Mouse (Mus musculus): Measurements from ENCODE around the gene Slc25a1. TPM values are rescaled to one million over a fixed set of nuclear protein-coding genes. Genes with fewer than 3 reads are reported as not detected.

Gene Slc25a1
- polyA plus RNA-seq, 1 experiment, result 5.4 TPM

DNA sequence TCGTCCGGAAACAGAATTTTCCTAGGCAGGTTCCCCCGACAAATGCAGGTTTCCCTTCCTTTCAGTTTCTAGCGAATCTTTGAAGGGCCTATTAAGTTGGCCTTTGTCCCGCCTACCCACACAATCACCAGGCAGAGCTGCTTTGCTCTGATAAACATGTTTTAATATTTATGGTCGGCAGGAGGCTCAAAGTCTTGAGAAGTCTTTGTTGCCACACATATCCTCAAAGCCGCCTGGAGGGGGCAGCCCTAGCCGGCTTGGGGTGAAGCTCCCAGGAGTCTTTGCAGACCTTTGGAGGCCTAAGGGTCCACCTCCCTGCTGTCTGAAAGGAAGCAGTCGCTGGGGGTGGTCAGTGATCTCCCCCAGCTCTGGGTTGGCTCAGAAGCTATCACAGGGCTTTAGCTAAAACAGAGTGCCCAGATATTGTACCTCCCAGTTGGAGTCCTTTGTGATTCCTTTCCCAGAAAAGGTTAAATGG lies 647 bp upstream of the Slc25a1 start:
- H3K4me1 ChIP-seq (ENCODE audit: control insufficient read depth), result peaks cover 61% of the 10 kb centered on the region
- no peaks in the 10 kb centered on the region for H3K27me3 ChIP-seq (ENCODE audit: control insufficient read depth)
- no peaks in the 10 kb centered on the region for H3K9me3 ChIP-seq (ENCODE audit: control insufficient read depth, low read length)
- peaks cover 22% of the 10 kb centered on the region for H3K36me3 ChIP-seq (ENCODE audit: control insufficient read depth)
- peak overlapping the region; percentile 86 for H3K4me3 ChIP-seq (replicated peaks)
- TF ChIP-seq GATA1 (IDR thresholded peaks at IDR 0.05; ENCODE audit: low read length) (no peak), TAL1 (IDR thresholded peaks at IDR 0.05; ENCODE audit: low read length) (no peak)

DNA sequence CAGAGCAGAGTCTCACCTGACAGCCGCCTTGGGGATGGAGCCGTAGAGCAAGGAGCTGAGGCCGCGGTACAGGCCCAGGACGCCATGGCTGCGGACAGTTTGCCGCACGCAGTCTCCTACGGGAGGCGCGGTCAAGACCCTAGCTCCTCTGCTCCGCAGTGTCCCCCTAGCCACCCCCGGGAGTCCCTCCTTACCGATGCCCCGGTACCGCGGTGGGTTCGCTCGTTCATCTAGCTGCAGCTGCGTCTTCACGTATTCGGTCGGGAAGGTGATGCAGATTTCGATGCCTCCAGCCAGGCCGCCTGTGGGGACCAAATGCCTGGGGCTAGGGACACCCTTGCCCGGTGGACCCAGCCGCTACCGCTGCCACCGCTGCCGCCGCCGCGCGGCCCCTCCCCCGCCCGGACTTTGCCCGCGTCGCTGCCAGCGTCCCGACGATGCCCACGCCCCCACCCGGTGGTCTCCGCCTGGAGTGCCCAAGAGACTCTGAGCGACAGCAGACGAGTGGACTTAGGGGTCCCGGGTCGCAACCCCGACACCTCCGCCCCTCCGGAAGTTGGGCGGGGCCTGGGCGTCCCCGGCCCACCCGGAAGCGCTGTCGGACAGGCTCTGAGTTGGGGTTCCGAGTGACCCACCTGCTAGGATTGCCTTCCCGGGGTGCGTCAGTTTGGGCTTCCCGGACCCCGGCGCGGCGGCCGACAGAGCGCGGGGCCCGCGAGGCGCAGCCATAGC lies 502 bp downstream of the Slc25a1 start:
- Histone ChIP-seq H3K4me1 (ENCODE audit: control insufficient read depth) (peaks cover 65% of the 10 kb centered on the region), H3K9me3 (ENCODE audit: control insufficient read depth, low read length) (no peaks in the 10 kb centered on the region), H3K36me3 (ENCODE audit: control insufficient read depth) (peaks cover 22% of the 10 kb centered on the region), H3K27me3 (ENCODE audit: control insufficient read depth) (no peaks in the 10 kb centered on the region), H3K4me3 (replicated peaks) (peak overlapping the region; percentile 86)
- no peak for TF ChIP-seq GATA1 (IDR thresholded peaks at IDR 0.05; ENCODE audit: low read length)

DNA sequence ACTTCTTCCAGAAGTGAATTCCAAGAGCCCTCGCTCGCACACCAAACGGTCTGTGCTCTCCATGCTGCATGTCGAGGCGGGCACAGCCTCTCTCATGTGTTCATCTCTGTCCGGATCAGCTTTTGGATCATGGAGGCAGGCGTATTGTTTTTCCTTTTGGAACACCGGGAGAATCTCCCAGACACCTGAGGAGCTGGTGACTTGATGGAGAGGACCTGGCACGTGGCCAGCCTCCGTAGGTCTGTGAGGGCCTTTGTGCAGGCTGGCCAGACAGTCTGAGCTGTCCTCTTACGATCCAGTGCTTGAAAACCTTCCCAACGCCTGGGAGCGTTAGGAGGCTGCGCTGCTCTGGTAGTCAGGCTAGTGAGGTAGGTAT lies 5.9 kb downstream of the Slc25a1 start:
- peaks cover 22% of the 10 kb centered on the region for H3K36me3 ChIP-seq (ENCODE audit: control insufficient read depth)
- peaks cover 55% of the 10 kb centered on the region for H3K4me1 ChIP-seq (ENCODE audit: control insufficient read depth)
- peak overlapping the region; percentile 90 for H3K4me3 ChIP-seq (replicated peaks)
- peaks cover 25% of the 10 kb centered on the region for H3K27me3 ChIP-seq (ENCODE audit: control insufficient read depth)
- no peaks in the 10 kb centered on the region for H3K9me3 ChIP-seq (ENCODE audit: control insufficient read depth, low read length)
- TF ChIP-seq TAL1 (IDR thresholded peaks at IDR 0.05; ENCODE audit: low read length) (no peak), GATA1 (IDR thresholded peaks at IDR 0.05; ENCODE audit: low read length) (no peak)

DNA sequence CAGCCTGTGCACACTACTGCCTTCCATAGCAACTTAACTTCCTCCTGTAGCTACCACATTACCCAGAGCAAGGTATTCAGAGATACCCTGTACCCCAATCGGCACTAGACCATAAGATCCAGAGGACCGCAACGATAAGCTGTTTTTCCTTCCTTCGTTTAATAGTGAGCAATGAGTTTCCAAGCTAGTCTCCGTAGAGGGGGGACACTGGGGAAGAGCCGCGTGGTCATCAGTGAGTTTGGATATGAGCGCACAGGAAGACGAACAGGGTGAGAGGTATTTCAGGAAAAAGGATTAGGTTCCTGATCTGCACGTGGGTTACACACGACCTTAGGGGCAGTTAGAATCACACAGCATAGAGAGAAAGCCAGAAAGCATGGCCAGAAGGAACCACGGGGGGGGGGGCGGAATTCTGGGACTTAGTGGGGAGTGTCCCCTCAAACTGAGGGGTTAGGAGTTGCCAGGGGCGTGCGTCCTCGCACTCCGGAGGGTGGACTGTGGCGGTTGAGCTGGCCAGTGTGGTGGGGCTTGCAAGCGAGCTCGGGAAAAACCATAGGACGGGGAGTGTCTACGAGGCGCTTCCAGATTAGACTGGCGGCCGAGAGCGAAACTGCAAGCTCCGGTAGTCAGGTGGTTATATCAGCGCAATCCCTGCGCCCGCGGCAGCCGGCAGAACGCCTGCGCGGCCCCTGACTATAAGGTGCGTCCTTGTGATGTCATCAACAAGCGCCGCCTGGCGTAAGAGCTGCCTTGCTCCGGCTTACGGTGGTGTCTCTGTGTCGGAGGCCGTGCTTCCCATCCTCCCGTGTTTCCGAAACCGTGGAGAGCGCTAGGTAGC lies 6.5 kb downstream of the Slc25a1 start:
- Histone ChIP-seq H3K27me3 (ENCODE audit: control insufficient read depth) (peaks cover 31% of the 10 kb centered on the region), H3K4me3 (replicated peaks) (peak overlapping the region; percentile 90), H3K9me3 (ENCODE audit: control insufficient read depth, low read length) (no peaks in the 10 kb centered on the region), H3K4me1 (ENCODE audit: control insufficient read depth) (peaks cover 49% of the 10 kb centered on the region), H3K36me3 (ENCODE audit: control insufficient read depth) (peaks cover 22% of the 10 kb centered on the region)
- no peak for TF ChIP-seq TAL1 (IDR thresholded peaks at IDR 0.05; ENCODE audit: low read length)
- TF ChIP-seq GATA1 (IDR thresholded peaks at IDR 0.05; ENCODE audit: low read length), result no peak

DNA sequence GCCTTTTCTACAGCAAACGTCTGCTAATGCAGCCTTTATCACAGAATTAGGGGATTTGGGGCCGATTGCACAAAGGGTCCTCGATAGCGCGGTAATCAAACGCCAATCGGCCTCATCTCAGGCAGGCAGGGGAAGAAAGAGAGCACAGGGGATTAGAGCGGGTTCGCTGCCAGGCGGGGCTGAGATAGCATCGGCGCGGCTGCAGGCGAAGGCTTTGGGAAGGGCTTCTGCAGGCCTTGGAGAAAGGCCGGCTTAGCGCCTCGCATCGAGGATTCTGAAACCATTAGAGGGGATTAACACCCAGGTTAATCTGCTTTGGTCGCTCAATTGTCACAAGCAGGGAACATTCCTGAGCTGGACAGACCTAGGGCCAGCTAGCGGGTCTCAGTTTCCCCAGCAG lies 7.4 kb downstream of the Slc25a1 start:
- H3K4me3 ChIP-seq (replicated peaks), result peak overlapping the region; percentile 90
- H3K9me3 ChIP-seq (ENCODE audit: control insufficient read depth, low read length), result no peaks in the 10 kb centered on the region
- H3K27me3 ChIP-seq (ENCODE audit: control insufficient read depth), result peaks cover 41% of the 10 kb centered on the region
- no peak for TF ChIP-seq TAL1 (IDR thresholded peaks at IDR 0.05; ENCODE audit: low read length)
- no peak for TF ChIP-seq GATA1 (IDR thresholded peaks at IDR 0.05; ENCODE audit: low read length)
- H3K4me1 ChIP-seq (ENCODE audit: control insufficient read depth), result peaks cover 49% of the 10 kb centered on the region
- peaks cover 13% of the 10 kb centered on the region for H3K36me3 ChIP-seq (ENCODE audit: control insufficient read depth)

DNA sequence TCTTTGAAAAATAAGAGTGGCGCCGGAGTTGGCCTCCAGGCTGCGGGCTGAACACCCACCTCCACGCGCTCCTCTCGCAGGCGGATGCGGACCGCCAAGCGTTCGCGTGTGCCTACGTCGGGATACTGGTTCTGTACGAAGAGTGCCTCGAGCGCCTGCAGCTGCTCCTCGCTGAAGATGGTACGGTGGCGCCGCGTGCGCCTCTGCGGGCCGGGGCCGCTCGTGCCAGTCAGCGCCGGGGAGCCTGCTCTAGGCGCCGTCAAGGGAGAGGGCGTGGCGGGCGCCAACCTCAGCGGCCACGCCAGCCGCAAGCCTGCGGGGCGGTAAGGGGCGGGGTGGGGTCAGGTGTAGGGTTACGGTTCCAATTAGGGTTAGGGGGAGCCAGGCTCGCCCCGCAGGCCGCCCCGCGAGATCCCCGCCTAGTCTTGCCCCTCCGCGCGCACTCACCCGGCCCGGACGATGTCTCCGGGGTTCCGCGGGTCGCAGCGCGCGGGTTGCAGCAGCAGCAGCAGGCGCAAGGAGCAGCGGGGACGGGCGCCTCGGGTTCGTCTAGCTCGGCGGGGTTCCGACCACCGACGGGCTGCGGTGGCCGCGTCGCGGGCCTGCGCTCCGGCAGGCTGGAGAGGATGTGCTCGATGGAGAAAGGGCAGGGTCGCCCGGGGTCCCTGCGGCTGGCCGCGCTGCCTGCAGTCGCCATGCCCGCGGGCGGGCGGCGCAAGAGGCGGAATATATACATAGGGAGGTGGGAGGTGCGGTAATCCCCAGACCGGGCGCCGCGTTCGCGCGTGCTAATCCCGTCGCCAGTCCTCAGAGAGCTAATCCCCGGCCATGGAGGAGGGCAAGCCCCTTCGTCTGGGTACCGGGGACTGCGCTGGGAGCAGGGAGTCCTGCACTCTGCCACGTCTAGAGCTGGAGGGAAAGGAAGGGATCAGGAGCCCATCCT lies 13.4 kb downstream of the Slc25a1 start, which contains the start of gene Gsc2:
Gene Gsc2 (minus strand): TSS at position 753 of the 943 bp plus-strand sequence.
- TF ChIP-seq TAL1 (IDR thresholded peaks at IDR 0.05; ENCODE audit: low read length) (no peak), GATA1 (IDR thresholded peaks at IDR 0.05; ENCODE audit: low read length) (no peak)
- Histone ChIP-seq H3K4me3 (replicated peaks) (peak within 1 kb of the TSS; percentile 7), H3K9me3 (ENCODE audit: control insufficient read depth, low read length) (peaks cover 20% of the 10 kb centered on the region), H3K4me1 (ENCODE audit: control insufficient read depth) (peaks cover 20% of the 10 kb centered on the region), H3K36me3 (ENCODE audit: control insufficient read depth) (no peaks in the 10 kb centered on the region; the same call in 1 of the 2 replicates), H3K27me3 (ENCODE audit: control insufficient read depth) (peaks cover 76% of the 10 kb centered on the region)

DNA sequence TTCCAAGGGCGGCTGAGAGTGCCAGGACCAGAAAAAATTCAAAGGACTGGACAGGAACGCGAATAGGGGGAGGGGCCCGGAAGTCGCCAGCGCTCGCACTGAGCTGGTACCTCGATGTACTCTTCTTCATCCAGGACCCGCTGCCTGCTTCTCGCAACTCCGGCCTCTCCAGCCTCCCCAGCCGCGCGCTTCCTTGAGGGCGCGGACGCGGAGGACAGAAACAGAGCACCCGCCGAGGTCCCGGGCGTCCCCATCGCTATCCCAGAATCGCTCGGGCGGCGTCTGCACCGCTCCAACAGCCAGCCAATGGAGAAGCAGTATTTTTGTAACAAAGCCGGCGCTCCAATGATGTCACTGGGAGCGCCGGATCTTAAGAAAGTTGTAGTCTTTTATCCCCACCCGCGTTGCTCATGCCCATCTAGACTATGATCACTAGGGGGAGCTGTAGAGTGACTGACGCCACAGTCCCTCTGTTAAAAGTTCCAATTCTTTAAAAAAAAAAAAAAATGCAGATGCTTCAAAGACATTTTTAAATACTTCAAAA lies 16.9 kb downstream of the Slc25a1 start, which contains the start of gene Ess2:
Gene Ess2 (minus strand): TSS at position 297 of the 544 bp plus-strand sequence.
- Histone ChIP-seq H3K4me1 (ENCODE audit: control insufficient read depth) (peaks cover 22% of the 10 kb centered on the region), H3K27me3 (ENCODE audit: control insufficient read depth) (peaks cover 46% of the 10 kb centered on the region), H3K36me3 (ENCODE audit: control insufficient read depth) (peaks cover 34% of the 10 kb centered on the region), H3K9me3 (ENCODE audit: control insufficient read depth, low read length) (peaks cover 20% of the 10 kb centered on the region), H3K4me3 (replicated peaks) (peak within 1 kb of the TSS; percentile 93)
- TF ChIP-seq GATA1 (IDR thresholded peaks at IDR 0.05; ENCODE audit: low read length) (no peak), TAL1 (IDR thresholded peaks at IDR 0.05; ENCODE audit: low read length) (no peak)

DNA sequence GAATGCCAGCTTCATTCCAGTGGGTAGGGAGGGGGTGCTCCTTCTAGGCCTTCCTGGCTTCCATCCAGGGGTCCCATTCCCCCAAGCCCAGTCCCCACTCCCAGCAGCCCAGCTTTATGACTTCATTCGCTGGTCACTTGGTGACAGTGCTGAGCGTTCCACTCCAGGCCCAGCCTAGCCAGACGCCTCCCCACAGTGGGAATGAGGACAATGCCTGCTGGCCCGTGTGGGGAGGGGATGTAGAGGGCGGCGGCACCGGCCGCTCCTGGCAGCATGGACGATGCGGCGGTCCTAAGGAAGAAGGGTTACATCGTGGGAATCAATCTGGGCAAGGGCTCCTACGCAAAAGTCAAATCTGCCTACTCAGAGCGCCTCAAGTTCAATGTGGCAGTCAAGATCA lies 29.6 kb downstream of the Slc25a1 start, which contains the start of the genes Dgcr2 and Tssk2:
Gene Dgcr2 (minus strand): TSS at position 101 of the 400 bp plus-strand sequence.
Gene Tssk2 (plus strand): TSS at position 176 of the 400 bp plus-strand sequence.
- Histone ChIP-seq H3K27me3 (ENCODE audit: control insufficient read depth) (0 out of 2 replicates have a peak, but pooled peaks cover 2% of the 10 kb centered on the region), H3K4me1 (ENCODE audit: control insufficient read depth) (no peaks in the 10 kb centered on the region), H3K36me3 (ENCODE audit: control insufficient read depth) (peaks cover 52% of the 10 kb centered on the region), H3K4me3 (replicated peaks) (no peak within 1 kb of the TSS), H3K9me3 (ENCODE audit: control insufficient read depth, low read length) (no peaks in the 10 kb centered on the region)
- no peak for TF ChIP-seq GATA1 (IDR thresholded peaks at IDR 0.05; ENCODE audit: low read length)
- TF ChIP-seq TAL1 (IDR thresholded peaks at IDR 0.05; ENCODE audit: low read length), result no peak

Data from erythroblast, embryonic 14.5 days (primary cell).